Mouse (Mus musculus): Measurements from ENCODE around the gene Wipf2.
"Not testable (repeated sequence)": the region's sequence is repeated elsewhere in the genome, so short reads cannot be mapped to it uniquely, and the experiment has no call there.

- TF ChIP-seq CTCF (IDR thresholded peaks at IDR 0.05; ENCODE audit: control insufficient read depth, insufficient read depth, low read length); POLR2A (IDR thresholded peaks at IDR 0.05; ENCODE audit: borderline replicate concordance, control insufficient read depth, low read depth, low read length): not testable (repeated sequence)
These were observed 58.4 kb downstream of the Wipf2 start for GRCm38 (mm10) chr11:98921813-98922212.
